Mouse (Mus musculus): ENCODE measurements around the gene Cpeb3. TPM values are rescaled to one million over a fixed set of nuclear protein-coding genes. Genes with fewer than 3 reads are reported as not detected.
A peak's percentile ranks its signal among the peaks of the same experiment; 100 is the strongest.
"Not testable (repeated sequence)": the region's sequence is repeated elsewhere in the genome, so short reads cannot be mapped to it uniquely, and the experiment has no call there.

Gene Cpeb3
- polyA plus RNA-seq, 1 experiment: 39.6 TPM

- peak; percentile 60 to 89 for DNase-seq (ENCODE audit: extremely low spot score in 1 of 2, low spot score in 1 of 2)
Observed at GRCm38 (mm10) chr19:37207303-37208175, 862 bp downstream of the Cpeb3 start, which contains the start of gene March5. Gene March5, plus strand, starts transcription at chr19:37207543.

DNA sequence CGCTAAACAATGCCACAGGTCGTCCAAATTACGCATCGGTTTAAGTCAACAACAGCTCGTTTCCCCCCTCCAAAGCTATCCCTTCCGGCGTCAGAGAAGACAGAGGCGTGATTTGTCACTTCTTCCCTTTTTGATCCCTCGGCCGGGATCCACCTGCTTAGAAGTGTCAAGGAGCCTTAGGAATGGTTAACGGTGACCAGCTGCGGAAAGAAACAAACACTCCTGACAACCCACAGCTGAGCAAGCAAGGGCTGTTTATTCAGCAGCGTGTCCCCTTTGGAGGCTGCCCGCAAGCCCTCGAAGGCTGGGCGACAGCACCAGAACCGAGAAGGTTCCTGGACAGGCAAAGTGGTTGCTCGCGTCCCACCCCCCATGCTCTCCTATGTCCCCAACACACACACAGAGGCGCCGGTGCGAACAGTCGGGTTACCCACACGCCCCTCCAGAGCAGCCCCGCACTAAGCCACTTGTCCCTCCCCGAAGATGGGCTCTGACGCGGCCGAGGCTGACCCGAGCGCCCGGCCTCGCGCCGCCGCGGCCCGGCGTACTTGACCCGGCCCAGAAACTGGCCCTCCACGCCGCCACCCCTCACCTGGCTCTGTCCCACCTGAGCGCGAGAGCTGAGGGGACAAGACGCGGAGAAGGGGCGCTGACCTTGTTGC, 1.6 kb downstream of the Cpeb3 start:
- peak; percentile 27 to 49 for DNase-seq (ENCODE audit: extremely low spot score in 1 of 2, low spot score in 1 of 2)

DNA sequence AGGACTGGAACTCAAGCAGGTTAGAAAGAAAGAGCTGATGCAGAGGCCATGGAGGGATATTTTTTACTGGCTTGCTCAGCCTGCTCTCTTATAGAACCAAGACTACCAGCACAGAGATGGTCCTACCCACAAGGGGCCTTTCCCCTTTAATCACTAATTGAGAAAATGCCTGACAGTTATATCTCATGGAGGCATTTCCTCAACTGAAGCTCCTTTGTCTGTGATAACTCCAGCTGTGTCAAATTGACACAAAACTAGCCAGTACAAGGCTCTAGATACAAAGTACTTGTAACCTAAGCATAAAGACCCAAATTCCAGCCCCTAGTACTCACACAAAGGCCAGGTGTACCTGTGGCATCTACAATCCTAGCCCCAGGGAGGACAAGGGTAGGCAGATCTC, 3.2 kb downstream of the Cpeb3 start:
- DNase-seq (ENCODE audit: extremely low spot score in 1 of 2, low spot score in 1 of 2): not testable (repeated sequence)

- no peak for DNase-seq (ENCODE audit: extremely low spot score in 1 of 2, low spot score in 1 of 2)
Observed at GRCm38 (mm10) chr19:37203371-37203770, 5.0 kb downstream of the Cpeb3 start.

DNA sequence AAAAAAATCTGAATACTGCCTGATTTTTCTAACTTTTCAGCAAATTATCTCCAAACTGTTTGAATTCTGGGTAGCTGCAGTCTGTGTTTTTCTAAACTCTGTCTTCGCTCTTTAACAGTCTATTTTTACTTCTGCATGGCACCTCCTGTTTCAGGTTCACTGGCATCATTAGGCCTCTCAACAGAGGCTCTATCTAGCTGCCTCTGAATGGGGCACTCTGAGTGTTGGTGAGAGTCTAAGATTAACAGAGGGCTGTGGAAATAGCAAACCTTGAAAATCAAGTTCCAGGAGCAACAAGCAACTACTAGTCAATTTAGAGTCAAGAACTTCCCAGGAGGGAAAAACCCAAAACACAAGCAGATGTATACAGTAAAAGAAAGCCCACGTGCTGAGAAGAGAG, 8.5 kb downstream of the Cpeb3 start:
- no peak for DNase-seq (ENCODE audit: extremely low spot score in 1 of 2, low spot score in 1 of 2)

DNA sequence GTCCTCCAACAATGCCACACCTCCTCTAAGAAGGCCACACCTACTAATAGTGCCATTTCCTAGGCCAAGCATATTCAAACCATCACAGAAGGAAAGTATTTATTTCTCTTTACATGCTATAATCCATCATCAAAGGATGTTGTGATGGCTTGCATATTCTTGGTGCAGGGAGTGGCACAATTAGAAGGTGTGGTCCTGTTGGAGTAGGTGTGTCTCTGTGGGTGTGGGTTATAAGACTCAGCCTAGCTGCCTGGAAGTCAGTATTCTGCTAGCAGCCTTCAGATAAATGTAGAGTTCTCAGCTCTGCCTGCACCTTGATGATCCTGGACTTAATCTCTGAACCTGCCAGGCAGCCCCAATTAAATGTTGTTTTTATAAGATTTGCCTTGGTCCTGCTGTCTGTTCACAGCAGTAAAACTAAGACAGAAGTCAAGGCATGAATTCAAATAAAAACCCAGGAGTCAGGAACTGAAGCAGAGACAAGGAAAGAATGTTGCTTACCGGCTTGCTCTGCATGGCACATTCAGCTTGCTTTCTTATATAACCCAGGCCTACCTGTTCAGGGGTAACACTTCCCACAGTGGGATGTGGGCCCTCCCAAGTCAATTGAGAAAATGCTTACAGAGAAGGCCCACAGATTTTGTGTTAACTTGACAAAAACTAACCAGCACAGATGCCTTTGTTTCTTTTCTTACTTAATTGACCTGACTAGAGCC, 10.1 kb downstream of the Cpeb3 start:
- no peak for DNase-seq (ENCODE audit: extremely low spot score in 1 of 2, low spot score in 1 of 2)

DNA sequence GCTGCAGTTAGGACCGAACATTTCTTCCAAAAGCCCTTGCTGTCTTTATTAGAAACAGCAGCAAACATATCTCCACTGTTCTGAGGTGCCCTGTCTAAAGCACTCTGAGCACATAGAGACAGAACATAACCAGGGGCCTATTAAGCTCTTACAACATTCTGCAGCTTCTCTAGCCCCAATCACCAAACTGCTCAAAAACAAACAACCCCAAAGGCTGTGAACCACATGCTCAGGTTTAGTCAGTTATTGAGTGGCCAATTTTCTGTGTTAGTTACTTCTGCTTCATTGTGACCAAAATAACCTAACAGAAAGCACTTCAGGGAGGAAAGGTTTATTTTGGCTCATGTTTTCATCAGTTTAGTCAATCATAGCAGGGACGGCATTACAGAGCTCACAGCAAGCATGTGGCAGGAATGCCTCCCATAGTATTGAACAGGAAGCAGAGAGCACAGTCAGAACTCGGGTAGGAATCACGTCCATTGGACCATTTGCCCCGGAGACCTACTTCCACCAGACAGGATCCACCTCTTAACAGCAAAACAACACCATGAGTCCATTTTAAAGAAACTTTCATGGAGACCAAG, 15.8 kb downstream of the Cpeb3 start:
- no peak for DNase-seq (ENCODE audit: extremely low spot score in 1 of 2, low spot score in 1 of 2)

DNA sequence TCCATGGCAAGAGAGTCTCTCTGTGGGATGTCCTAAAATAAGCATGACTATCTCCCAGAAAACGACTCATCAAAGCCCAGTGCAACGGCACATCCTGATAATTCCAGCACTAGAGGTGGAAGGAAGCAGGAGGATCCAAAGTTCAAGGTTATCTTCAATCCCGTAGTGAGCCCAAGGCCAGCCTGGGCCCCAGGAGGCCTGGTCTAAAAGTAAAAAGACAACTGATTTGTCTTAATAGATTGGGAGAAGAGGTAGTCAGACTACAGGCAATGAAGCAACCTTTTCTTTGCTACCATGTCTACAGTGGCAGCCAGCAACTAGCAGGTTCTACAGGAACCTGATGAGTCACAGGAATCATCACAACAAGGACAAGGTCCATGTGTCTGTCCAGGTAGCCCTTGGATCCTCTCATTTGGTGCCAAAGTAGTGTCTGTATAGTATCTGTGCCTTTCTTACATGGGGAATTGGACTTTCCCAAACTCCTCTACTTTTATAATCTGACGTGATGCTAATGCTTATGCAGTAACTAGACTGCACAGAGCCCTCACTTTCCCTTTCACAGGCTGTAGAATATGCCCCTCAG, 19.9 kb downstream of the Cpeb3 start:
- DNase-seq (ENCODE audit: extremely low spot score in 1 of 2, low spot score in 1 of 2): no peak

GRCm38 (mm10) chr19:37177819-37178708, 30.3 kb downstream of the Cpeb3 start:
- peak; percentile 55 to 79 for DNase-seq (ENCODE audit: extremely low spot score in 1 of 2, low spot score in 1 of 2)

DNA sequence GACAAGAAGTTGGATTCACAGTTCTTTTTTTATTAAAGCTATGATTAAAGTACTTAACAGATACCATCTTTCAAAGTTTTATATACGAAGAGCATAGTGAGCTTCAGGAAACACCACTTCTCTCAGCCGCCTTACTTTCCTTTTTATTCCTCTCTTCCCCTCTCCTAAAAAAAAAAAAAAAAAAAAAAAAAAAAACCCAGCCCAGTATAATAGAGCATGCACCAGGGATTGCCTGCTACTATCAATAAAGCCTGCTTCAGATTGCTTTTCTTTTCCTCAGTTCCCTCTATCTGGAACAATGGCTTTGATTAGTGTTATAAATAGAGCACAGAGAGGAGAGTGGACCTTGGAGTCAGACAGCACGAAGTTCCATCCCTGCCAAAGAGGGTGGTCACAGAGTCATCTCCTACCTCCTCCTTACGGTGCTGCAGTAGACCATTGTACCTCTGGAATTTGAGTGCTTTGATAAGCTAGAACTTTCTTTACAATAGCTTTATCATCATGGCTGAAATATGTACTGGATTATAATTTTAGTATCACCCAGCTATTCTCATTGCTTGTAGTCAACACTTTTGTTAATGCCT, 31.4 kb downstream of the Cpeb3 start:
- DNase-seq (ENCODE audit: extremely low spot score in 1 of 2, low spot score in 1 of 2): no peak

DNA sequence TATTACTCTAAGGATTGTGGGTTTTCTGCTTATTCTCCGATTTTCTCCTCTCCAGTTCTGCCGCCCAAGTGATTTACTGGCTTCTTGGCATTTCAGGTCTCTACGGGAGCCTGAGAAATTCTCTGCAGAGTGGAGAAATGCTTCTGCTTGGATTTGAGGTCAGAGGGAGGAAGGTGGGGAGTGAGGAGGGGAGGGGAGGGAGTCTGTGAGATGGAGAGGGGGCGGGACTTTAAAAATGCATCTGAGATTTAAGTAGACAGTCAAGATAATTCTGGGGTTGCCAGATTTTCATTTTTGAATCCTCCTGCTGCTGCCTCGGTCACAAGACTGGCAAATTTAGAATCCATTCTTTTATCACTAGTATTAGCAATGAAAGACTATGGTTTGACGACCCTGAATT, 32.5 kb downstream of the Cpeb3 start:
- DNase-seq (ENCODE audit: extremely low spot score in 1 of 2, low spot score in 1 of 2): peak; percentile 38 to 71

DNA sequence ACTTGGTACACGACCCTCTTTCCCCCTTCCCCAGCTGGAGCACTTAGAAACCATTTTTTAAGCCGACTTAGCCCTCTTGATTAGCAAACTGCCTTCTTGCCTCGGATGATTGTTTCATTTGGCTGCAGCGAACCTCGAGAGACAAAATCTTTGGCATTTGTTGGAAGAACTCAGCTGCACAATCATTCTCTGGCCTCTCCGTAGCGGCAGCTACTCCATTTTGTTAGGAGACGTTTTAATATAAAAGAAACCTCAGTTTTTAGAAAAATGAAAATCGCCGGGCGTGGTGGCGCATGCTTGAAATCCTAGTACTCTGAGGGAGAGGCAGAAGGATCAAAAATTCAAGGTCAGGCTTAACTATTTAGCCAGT, 33.0 kb downstream of the Cpeb3 start:
- DNase-seq (ENCODE audit: extremely low spot score in 1 of 2, low spot score in 1 of 2): no peak

- DNase-seq (ENCODE audit: extremely low spot score in 1 of 2, low spot score in 1 of 2): peak; percentile 55 to 82
Observed at GRCm38 (mm10) chr19:37174716-37175435, 33.5 kb downstream of the Cpeb3 start.

DNA sequence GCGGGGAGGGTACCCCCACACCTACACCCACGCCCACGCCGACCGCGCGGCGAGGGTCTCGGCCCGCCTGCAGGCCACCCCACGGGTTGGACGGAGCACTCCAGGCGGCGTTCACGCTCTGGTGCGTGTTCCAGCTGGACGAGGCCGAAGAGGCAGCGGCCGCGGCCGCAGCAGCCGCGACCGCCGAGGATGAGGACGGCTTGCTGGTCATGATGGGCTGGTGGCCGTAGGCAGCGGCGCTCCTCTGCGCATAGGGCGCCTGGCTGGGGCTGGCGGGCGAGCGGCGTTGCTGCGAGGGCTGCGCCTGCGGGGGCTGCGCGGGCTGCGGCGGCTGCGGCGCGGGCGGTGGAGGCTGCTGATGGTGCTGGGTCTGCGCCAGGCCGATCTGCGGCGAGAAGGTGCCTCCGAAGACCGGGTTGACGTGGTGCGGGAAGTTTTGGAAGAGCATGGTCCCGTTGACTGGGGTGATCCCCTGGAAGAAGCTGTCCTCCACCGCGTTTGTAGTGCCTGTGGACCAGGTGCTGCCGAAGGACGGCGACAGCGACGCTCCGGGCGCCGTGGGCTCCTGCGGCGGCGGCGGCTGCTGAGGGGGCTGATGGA, 34.2 kb downstream of the Cpeb3 start:
- DNase-seq (ENCODE audit: extremely low spot score in 1 of 2, low spot score in 1 of 2): peak in 1 of 2 experiments; percentile 52

DNA sequence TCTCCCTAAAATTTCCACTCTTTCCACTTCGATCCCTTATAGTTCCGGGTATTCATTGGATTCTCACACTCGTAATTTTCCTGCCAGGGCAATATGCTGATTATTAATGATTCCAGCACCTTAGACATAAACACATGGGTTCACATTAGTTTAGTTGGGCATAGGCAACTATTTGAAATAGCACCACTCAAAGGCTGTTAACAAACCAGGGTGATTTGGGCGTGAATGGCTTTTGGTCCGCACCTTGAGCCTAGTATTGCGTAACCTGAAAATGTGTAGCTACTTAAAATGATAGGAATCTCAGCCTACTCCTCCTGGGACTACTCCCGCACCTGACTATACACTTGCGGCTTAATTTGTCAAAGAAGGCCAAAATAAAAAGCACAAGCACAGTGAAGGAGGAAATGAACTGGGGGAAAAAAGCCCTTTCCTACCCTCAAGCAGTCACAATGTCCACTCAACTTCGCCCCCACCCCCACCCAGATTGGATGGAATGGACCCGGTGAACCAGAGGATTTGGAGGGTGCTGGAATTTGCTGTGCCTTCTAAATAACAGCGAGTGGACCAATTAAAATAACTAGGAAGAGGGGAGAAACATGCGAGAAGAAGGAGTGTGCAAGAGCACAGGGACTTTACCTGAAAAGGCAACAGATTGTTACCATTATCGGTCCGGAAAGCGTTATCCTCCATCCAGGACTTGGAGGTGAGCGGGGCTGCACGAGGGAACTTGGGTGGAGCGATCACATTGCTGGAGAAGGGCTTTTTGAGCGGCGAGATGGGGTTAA, 34.9 kb downstream of the Cpeb3 start:
- DNase-seq (ENCODE audit: extremely low spot score in 1 of 2, low spot score in 1 of 2): no peak

GRCm38 (mm10) chr19:37172566-37173130, 35.8 kb downstream of the Cpeb3 start:
- no peak for DNase-seq (ENCODE audit: extremely low spot score in 1 of 2, low spot score in 1 of 2)

- no peak for DNase-seq (ENCODE audit: extremely low spot score in 1 of 2, low spot score in 1 of 2)
Observed at GRCm38 (mm10) chr19:37172096-37172495, 36.3 kb downstream of the Cpeb3 start.

Data from frontal cortex, adult 2 months (tissue).